Mouse (Mus musculus) A20 (cell line): ENCODE data around the gene Nnat.

Experiments used
- DNase-seq: peaks from one replicate; pipeline ENCODE4 v3.0.0-alpha.2; 2011; ENCODE audit warnings: low read depth, low spot score

Gene Nnat

DNA sequence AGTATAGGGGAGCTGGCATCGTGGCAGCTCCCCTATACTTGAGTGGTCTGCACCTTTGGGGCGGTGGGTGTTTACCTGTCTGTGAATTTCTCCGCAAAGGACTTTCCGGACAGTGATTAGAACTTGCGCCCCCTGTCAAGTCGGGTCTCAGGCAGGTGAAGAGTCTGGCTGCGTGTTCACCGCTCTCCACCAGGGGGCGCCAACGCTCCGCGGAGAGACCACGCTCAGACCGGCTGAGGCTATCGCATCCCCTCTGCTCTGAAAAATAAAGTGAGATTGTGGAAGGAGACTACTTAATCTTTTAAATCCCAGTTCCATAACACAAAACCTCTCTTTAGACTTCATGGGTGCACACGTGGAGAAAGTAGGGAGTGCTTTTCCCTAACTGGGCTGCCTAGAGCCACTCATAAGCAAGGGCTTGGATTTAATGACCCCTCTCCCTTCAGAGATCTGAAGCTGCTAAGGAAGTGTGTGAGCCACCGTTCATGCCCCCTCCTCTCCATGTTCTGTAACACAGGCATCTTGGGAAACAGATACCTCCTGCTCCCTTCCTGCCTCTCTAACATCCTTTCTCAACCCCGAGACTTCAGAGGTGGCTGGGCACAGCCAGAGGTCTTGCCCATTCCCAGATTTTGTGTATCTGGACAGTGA lies 45.3 kb downstream of the Nnat start:
- peak; percentile 83 for DNase-seq

DNA sequence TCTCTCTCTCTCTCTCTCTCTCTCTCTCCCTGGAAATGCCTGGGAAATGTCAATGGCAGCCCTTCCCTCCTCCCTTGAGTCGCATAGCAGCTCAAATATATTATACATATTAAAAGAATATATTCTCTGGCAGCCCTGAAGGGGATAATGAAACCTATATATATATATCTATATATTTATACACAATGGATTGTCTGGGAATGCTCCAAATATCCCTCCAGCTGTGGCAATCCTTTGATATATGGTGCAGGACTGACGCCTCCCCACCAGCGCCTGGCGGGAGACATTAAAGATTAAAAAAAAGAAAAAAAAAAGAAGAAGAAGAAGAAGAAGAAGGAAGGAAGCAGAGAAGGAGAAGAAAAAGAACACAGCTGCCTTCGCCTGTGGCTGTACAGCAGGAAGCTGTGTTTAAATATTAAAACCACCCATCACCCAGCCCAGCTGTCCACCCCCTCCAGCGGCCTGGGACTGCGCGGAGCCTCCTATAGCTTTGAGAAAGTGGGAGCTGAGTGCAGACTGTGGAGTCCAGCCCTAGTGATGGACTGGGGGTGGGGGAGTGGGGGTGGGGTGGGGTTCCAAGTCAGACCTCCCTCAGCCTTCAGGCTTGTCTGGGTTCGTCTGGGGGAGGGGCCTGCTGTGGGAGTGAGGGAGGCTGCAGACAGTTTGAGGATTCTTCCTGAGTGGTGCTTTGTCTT lies 47.8 kb downstream of the Nnat start:
- no peak for DNase-seq

DNA sequence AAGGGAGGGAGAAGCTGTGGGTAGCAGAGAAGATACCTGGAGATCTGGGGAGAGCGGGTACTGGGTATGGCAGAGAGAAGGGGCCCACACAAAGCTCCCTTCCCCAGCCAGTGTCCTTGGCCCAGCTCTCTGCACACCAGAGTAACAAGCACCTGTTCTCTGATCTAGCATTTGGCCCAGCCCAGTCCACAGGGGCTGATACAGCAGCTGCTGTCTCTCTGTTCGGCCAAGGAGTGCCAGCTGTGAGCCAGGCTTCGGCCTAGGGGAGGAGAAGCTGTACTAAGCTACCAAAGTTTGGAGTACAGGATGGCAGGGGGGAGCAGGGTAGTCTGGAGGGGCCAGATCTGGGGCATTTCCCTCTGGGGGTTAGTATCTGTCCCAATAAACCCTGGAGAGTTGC lies 51.9 kb downstream of the Nnat start:
- no peak for DNase-seq
